Mouse (Mus musculus) gastrocnemius, postnatal 25 days (tissue): ENCODE measurements around the gene Fcho1. TPM values are rescaled to one million over a fixed set of nuclear protein-coding genes. Genes with fewer than 3 reads are reported as not detected.
"Not testable (repeated sequence)": the region's sequence is repeated elsewhere in the genome, so short reads cannot be mapped to it uniquely, and the experiment has no call there.

Experiments used
- DNase-seq: peaks from one replicate; pipeline ENCODE4 v3.0.0; 2022
- total RNA-seq, 2 experiments: library from RNA; stranded (reverse); gene quantifications; 1 replicate in 1 of 2; 2 replicates in 1 of 2; pipeline ENCODE4 v1.2.3; 2021

Gene Fcho1
- total RNA-seq, 2 experiments from 2014 or later = not detected

DNA sequence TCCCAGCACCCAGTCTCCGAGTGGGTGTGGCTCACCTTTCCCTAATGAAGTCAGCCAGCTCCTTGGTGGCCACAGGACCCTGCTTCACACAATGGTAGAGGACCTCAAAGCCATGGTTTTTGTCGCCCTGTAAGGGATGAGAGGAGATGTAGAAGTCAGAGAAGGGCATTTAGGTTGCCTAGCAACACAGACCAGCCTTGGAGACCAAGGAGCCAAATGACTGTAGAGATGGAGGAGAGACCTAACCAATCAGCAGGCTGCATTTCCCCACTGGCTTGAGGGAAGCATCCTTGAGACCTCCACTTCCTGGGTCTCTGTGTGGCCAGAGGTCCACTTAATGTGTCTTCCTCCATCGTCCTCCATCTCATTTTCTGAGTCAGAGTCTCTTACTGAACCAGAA is 7.3 kb downstream of the Fcho1 start:
- DNase-seq = no peak

DNA sequence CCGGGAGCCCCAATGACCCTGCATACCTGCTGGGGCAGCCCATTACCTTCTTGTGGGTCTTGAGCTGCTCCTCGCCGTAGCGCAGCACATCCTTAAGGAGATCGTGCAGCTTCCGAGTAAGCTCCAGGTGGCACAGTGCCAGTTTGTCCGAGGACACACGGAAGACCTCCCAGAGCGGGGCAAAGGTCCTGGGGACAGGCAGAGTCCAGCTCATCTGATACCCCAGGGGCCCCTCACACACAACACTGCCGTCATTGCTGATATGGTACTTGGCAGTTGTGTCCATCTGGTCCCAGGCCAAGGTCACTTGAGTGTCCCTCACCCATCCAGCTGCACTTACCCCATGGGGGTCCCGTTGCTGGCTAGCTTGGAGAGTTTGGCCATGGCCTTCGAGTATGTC is 8.4 kb downstream of the Fcho1 start:
- no peak for DNase-seq

DNA sequence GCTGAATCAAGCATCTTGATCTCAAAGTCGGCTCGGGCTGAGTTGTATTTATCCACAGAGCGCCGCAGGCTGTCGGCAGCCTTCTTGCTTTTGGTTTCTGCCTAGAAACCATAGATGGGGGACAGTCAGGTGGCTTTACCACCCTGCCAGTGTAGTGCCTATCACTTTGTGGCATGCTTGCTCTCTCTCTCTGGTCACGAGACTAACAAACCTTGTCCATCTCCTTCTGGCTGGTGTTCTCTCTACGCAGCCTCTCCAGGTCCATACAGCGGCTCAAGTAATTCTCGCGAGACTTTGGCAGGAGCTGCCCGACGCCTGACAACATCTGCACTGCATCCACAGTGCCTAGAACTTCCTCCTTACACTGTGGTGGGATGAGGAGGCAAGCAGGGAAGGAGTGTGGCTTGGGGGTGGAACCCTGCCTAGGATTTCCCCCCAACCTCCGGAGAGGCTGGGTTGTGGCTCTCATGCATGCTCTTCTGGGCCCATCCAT is 8.9 kb downstream of the Fcho1 start:
- no peak for DNase-seq

DNA sequence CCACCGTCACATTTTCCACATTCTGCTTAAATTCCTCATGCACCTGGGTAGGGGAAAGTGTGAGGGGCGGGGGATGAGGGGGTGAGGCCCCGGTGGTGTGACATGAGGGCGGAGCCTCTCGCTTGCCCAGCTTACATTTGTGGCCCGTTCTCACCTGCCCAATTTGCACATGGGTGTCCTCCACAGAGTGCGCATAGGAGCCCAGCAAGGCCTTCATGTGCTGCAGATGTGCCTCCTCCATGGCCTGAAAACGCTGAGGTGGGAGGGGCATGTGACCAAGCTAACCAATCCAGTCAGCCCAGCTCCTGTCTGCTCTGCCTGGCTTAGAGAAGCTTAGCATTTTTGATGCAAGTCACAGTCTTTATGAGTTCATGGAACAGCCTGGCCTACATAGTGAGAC is 10.0 kb downstream of the Fcho1 start:
- no peak for DNase-seq

DNA sequence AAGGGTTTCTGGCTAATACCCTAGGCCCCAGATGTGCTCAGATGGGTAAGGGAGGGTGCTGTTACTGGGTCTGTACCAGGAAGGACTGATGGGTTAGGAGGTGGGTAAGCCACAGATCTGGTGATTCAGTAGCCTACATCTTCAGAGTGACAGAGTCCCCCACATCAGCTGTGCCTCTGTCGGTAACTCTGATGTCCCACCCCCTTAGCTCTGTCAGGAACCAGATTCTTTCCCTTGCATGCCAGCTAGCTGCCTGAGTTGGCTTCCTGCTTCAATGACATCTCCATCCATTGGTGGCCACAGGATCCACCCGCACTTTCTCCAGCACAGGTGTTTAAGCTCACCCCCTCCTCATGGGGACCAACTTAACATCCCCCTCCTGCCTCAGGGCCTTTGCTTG is 13.9 kb downstream of the Fcho1 start:
- DNase-seq = no peak

DNA sequence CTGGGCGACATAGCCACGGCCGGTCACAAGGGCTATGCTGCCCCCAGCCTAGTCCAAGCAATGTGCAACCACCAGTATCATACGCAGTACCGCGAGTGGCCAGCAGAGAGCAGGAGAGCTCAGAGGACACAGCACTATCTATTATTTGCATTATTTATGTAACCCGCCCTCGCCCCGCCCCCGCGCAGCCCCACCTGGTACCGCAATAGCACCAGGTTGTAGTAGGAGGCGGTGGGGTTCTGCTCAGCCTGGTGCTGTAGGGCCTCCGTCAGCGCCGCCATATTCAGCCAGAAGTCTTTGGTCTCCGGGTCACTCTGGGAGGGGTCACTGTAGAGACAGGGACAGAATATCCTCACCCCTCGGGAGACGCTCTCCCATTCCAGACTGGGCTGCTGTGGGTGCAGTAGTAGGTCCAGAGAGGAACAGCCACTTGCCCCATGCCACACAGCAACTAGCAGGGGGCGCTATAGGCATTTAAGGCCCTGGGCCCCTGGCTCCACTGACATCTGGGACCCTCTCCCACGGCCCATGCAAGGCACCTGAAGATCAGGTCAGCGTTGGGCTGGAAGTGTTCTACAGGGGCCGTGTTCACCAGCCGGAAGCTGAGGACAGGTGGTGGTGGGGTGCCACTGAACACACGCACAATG is 15.6 kb downstream of the Fcho1 start:
- no peak for DNase-seq

DNA sequence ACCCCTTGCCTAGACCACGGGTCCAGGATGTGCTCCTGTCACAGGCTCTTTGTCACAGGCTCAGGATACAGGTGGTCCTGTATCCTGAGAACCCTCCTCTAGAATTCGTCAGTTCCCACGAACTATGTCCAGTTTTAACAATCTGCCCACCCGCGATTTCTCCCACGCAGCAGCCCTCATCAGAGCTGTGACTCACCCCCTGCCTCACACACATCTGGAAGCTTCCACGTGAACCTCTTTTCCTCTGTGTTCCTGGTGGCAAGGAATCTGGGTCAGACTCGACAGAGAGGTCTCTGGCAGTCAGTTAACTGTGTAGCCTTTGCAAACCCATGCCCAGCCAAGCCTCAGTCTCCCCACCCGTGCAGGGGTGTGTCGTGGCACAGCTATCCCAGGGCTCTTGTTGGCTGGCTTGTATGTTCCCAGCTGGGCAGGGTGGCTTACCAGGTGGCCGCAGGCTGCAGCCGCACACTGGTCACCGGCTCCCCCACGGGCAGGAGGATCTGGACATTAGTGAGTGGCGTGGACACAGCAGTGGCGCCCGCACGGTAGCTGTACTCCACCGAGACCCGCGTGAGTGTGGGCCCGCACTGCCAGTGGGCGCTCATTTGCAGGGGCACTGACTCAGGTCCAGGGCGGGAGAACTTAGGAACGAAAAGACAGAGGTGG is 16.2 kb downstream of the Fcho1 start:
- DNase-seq = no peak

DNA sequence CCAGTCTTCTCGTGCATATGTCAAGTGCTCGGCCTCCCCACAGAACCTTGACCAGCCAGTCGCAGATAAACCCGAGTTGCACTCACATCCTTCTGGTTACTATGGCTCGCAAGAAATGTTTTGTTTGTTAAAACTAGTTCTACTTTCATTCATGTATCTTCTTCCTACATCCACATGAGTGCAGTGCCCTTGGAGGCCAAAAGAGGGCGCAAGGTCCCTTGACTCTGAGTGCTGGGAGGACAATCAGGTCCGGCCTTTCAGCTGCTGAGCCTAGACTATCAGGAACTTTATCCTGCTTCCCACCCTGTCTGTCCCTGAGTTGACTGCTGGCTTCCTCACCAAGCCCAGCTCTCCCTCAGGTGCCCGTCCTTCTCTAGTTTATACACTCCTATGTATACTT is 17.6 kb downstream of the Fcho1 start:
- DNase-seq = no peak

DNA sequence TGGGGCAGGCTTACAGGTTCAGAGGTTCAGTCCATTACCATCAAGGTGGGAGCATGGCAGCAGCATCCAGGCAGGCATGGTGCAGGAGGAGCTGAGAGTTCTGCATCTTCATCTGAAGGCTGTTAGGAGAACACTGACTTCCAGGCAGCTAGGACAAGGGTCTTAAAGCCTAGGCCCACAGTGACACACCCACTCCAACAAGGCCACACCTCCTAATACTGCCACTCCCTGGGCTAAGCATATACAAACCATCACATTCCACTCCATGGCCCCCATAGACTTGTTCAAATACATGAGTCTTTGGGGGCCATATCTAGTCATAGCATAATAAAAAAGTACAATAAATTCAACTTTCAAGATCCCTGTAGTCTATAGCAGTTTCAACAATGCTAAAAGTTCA is 22.1 kb downstream of the Fcho1 start:
- not testable (repeated sequence) for DNase-seq

DNA sequence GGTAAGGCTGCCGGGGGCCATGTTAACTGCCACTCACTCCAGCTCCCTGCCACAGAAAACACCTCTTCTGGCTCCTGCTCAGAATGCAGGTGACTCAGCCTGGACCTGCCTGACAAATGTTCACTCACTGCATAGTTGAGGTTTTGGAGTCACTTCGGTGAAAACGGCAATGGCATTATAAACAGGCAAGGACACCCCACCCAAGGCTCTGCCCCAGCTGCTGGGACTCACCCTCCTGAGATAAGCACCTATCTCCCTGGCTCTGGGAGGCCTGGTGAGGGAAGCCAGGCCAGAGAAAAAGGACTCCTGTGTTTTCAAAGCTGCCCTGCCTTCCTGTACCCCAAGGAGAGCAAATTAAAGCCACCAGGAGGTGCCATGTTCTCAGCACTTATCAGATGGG is 22.6 kb downstream of the Fcho1 start:
- DNase-seq = no peak

DNA sequence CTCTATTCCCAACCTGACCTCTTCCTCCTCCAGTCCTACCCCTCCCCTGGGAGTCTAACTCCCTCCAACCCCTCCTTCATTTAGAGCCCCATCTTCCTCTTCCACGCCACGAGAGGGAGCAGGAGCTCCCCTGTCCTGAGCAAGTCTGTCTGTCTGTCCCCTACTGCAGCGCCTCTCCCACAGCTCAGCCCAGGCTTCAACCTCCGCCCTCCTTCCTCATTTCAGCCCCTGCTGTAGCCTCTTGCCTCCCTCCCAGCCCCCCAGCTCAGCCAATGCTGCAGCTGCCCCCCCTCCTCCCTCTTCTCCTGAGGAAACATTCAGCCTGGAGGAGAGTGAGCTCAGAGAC is 23.5 kb downstream of the Fcho1 start:
- no peak for DNase-seq

DNA sequence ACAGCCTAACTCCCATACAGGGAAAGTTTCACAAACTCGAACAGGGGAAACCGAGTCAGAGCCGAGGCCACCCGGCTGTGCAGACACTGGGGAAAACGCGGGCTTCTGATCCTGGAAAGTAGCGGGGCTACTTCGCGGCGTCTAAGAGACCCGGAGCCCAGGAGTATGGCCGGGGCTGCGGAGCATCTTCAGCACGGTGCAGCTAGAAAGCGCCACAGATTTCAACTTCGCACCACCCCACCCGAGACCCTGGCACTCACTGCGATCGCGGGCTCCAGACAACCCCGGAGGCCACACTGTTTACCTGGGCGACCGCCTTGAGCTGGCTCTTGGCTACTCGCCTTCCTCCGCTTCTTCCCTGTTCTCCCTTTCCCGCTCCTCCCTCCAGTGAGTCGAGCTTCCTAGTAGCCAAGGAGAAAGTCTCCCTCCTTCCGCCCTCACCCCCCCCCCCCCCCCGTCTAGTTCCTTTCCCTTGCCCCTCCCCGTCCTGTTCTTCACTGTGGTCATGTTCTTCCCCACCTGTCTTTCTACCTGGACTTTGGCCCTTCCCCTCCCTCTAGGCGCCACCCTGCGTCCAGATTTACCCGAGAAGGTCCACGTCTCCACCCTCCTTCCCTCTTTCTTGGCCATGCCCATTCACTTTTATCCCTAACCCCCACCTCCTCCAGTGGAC is 24.0 kb downstream of the Fcho1 start, which contains the start of gene B3gnt3:
Gene B3gnt3 (minus strand): TSS at position 376 of the 673 bp plus-strand sequence.
- no peak for DNase-seq

DNA sequence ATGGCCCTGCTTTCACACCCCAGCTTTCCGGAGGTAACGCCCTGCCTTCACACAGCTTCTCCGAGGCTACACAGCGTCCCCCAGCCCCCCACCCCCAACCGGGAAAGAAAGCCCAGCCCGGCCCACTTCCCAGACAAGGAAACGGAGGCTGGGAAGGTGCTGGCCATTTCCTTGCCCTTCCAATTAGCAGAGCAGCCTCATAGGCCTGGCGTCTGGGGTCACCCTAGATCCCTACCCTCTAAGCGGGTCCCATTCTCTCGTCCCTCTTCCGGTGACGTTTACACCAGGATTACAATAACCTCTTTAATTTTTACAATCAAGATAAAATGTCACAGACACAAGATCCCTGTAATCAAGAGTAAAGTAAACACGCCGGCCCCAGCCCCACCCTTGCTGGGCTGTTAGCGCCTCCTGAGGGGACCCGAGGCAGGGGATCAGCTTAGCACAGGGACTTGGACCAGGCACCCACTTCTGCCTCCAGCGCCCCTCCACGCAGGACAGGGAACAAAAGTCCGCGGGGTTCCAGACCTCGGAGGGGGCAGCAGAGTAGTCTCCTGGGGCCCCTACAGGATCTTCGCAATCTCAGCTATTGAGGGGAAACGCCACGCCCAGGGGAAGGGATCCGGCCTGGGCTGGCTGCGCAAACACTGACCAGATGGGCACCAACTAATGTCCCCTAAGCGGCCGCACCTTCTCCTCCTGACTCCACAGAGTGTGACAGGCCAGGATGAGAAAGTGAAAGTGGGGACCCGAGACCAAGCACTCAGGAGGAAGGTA is 24.8 kb downstream of the Fcho1 start:
- DNase-seq = no peak

DNA sequence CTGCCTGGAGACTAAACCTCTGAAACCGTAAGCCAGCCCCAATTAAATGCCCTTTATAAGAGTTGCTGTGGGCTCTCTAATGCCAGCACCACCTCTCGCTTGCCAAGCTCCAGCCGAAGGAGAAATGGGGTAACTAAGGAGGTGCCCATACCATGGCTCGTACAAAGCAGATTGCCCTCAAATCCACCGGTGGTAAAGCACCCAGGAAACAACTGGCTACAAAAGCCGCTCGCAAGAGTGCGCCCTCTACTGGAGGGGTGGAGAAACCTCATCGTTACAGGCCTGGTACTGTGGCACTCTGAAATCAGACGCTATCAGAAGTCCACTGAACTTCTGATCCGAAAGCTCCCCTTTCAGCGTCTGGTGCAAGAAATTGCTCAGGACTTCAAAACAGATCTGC is 30.1 kb downstream of the Fcho1 start:
- DNase-seq = not testable (repeated sequence)

DNA sequence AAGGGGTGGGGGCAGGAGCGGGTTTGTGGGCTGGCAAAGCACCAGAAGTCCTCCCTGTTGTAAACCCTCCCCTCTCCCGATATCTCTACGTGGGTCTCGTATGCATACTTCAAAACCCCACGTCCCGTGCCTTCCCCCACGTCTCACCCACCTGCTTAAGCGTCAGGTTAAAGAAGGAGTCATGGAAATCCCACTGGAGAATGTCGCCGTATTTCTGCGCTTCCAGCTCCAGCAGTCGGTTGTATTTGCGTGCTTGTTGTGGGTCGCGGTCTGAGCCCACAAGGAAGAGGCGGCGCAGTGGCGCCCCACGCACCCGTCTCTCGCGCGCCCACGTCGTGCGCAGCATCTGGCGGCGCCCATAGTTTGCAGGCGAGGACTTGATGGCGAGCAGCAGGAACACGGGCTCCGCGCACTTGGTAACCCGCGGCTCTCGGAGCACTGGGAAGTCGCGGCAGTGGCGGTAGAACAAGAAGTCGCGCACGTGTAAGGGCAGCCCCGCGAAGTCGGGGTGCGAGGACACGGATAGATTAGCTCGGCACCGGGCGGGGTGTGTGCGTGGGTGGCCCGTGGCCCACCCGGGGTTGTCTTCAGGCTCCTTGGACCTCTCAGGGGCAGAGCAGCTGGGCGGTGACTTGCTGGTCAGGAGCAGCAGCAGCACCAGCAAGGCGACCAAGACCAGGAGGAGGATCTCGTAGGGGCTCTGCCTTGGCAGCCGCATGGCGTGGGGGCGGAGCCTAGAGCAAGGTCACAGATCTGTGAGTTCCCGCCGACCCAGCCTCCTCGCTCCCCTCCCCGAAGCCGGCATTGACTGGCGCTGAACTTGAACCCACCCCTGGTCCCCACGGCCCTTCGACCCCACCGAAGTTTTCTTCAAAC is 32.1 kb downstream of the Fcho1 start:
- DNase-seq = no peak

DNA sequence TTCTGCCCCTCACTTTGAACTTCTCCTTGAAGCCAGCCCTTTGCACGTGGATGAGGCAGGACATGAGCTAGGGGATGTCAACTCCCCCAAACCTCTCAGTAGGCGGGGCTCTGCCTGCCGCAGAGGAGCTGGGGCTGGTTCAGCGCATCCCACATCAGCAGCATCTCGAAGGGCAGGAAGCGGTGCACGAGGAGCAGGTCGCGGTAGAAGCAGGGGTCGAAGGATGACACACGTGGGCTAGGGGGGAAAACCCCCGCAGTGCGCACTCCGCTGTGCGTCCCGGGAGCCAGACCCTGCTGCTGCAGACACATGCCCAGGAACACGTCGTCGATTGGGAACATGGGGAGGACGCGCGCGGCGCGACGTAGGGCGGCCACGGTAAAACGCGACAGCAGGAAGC is 33.0 kb downstream of the Fcho1 start:
- DNase-seq = no peak

DNA sequence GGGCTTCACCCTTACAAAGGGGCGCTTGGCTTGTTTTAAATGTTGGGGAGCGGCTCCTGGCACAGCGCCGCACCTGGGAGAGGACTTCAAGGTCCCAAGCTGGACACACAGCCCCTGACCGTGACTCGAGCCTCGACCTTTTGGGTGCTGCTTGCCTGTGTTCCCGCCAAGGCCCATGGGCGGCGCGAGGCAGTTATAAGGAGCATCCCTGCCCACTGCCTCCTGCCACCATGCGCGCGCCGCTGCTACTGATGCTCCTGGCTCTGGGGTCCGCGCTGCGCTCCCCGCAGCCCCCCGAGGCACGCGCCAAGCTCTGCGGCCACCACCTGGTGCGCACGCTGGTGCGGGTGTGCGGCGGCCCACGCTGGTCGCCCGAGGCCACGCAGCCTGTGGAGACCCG is 36.5 kb downstream of the Fcho1 start, which contains the start of gene Insl3:
Gene Insl3 (plus strand): TSS at position 187 of the 400 bp plus-strand sequence.
- no peak for DNase-seq

DNA sequence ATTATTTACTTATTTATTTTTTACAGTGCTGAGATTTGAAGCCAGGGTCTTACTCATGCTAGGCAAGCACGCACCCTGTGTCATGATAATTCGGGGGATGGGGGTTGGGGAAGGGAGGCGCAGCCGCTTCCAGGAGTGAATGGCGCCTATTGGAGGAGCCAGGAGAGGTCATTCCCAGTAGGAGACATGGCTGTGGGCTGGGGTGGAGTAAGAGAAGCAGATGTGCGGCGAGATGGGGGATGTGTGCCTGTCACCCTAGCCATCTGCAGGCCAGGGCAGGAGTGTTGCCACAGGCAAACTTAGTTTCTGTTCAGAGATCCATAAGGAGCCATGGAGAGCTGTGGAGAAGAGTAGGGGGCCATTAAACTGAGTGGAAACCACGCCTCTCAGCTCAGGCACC is 37.9 kb downstream of the Fcho1 start:
- DNase-seq = no peak

DNA sequence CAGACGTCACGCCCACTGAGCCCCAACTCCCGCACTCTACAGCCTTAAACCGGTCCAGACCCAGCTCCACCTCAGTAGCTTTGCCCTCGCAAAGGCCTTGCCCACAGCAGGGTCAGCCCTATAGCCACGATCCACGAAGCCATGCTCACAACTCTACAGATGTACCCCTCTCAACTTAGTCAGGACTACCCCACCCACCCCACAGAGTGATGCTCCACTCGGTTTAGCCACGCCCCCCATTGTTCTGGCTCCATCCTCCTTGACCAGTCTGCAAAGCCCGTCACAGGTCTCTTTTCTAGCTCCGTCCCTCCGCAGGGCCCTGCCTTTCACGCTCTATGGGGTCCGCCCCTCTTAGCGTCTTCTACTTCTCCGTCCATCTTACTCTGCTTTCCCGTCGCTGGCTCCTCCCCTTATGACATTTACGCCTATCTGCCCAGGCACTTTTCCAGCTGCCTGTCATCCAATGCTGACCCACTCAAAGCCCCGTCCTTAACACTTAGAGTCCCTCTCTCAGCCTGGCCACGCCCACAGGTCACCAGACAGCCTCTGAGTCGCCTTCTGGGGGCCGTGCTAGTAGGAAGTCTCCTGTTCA is 39.3 kb downstream of the Fcho1 start:
- no peak for DNase-seq

DNA sequence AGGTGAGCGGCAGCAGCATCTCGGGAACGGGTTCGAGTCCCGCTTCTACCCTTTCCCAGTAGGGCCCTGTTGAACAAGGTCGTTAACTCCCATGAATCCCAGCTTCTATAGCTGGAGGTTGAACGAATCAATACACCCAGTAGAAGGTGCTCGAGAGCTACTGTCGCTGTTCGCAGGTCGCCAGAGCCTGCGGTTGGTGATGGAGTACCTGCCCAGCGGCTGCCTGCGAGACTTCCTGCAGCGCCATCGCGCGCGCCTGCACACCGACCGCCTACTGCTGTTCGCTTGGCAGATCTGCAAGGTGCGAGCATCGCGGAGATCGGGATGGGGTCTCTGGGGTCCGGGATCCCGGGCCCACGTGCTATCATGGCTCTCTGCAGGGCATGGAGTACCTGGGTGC is 39.9 kb downstream of the Fcho1 start:
- DNase-seq = no peak

DNA sequence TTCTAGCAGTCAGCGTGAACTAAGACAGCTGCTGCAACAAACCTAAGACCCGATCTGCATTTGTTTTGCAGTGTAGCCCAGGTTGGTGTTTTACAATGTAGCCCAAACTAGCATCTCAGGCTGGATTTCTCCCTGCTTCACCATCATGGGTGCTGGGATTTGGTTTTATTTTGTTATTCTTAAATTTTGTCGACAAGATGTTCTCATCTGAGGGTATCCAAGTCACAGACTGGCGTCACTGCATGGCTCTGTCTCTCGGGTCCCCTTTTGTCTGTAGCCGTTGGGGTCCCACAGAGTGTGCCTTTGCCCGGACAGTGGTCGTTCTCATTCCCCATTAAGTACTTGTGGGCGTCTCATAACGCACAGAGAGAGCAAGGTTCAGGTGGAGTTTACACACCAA is 40.8 kb downstream of the Fcho1 start:
- no peak for DNase-seq
